8 mouse cellular contexts compared by ENCODE assay signal in the genomic region with DNA sequence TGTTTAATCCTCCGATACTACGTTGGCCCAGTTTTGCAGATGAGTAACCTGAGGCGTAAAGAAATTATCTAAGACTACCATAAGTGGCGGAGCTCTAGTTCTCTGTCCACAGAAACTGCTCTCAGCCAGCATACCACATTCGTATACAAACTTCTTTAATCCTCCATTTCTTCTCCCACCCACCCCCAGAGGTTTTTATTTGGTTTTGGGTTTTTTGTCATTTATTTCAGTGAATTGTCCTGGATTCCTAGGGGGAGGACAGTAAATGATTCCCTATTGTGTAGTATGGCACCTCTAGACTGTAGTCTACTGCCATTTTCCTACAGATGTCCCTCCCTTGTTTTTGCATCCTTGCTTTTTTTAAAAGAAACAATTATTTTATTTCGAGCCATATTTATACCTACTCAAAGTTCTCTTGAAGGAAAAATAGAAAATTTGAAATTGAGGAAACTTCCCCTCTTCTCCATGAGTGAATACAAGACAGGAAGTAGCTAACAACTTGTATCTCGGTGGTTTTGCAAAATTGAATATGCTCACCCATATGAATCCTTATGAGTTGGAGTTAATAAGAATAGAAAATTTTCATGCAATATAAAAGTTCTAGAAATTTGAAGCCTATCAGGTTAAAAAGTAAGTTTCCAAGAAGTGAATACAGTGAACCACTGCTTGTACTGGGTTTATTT. TPM values are rescaled to one million over a fixed set of nuclear protein-coding genes. Genes with fewer than 3 reads are reported as not detected.
DNase-seq lines count a peak whose midpoint lies in the region; ATAC-seq lines count a peak whose summit lies in the region.

No protein-coding gene starts in this region.

- H3K9me3 ChIP-seq in kidney, embryonic 15.5 days (replicated peaks) = no peaks in the 10 kb centered on the region
- no peaks in the 10 kb centered on the region for H3K9me3 ChIP-seq in forebrain, embryonic 16.5 days (ENCODE audit: control insufficient read depth, low read length)
- H3K9me3 ChIP-seq in midbrain, embryonic 10.5 days (replicated peaks) = no peaks in the 10 kb centered on the region

- H3K4me3 ChIP-seq in kidney, embryonic 15.5 days (replicated peaks) = peak overlapping the region; percentile 88
- H3K4me3 ChIP-seq in forebrain, embryonic 16.5 days (replicated peaks; ENCODE audit: low read length) = peak overlapping the region; percentile 62
- peak overlapping the region; percentile 84 for H3K4me3 ChIP-seq in midbrain, embryonic 10.5 days

- peak overlapping the region; percentile 65 for H3K4me2 ChIP-seq in kidney, embryonic 15.5 days
- peak overlapping the region; percentile 90 for H3K4me2 ChIP-seq in forebrain, embryonic 16.5 days (ENCODE audit: low read length)

- H3K9ac ChIP-seq in kidney, embryonic 15.5 days = peak overlapping the region; percentile 92
- H3K9ac ChIP-seq in forebrain, embryonic 16.5 days (replicated peaks; ENCODE audit: low read depth, low read length) = peak overlapping the region; percentile 82

- H3K27me3 ChIP-seq in kidney, embryonic 15.5 days = no peaks in the 10 kb centered on the region
- H3K27me3 ChIP-seq in forebrain, embryonic 16.5 days (replicated peaks; ENCODE audit: control insufficient read depth, insufficient read depth, low read length) = no peaks in the 10 kb centered on the region
- H3K27me3 ChIP-seq in midbrain, embryonic 10.5 days (ENCODE audit: low read depth, poor library complexity, severe bottlenecking) = no peaks in the 10 kb centered on the region

- peaks cover 8% of the 10 kb centered on the region; the same call in 1 of the 2 replicates for H3K36me3 ChIP-seq in kidney, embryonic 15.5 days
- no peaks in the 10 kb centered on the region for H3K36me3 ChIP-seq in forebrain, embryonic 16.5 days (ENCODE audit: control insufficient read depth, insufficient read depth)
- no peaks in the 10 kb centered on the region; the same call in 1 of the 2 replicates for H3K36me3 ChIP-seq in midbrain, embryonic 10.5 days

- H3K27ac ChIP-seq in kidney, embryonic 15.5 days = peak overlapping the region; percentile 94
- peak overlapping the region; percentile 89 for H3K27ac ChIP-seq in forebrain, embryonic 16.5 days (ENCODE audit: low read length)
- peak overlapping the region; percentile 93 for H3K27ac ChIP-seq in midbrain, embryonic 10.5 days (replicated peaks)

- ATAC-seq in kidney, embryonic 15.5 days (replicated peaks; ENCODE audit: low FRiP score) = no peak
- ATAC-seq in forebrain, embryonic 16.5 days = no peak
- ATAC-seq in monocyte, adult 5-6 weeks (replicated peaks; ENCODE audit: insufficient number of reproducible peaks, low FRiP score, low TSS enrichment, poor library complexity, severe bottlenecking) = no peak

- no peak for DNase-seq in kidney, adult 9 months
- peak; percentile 19 for DNase-seq in NIH3T3 (ENCODE audit: low read depth)
- DNase-seq in midbrain, embryonic 10.5 days (ENCODE audit: low spot score) = no peak
- no peak for DNase-seq in thymus, postnatal 14 days
- DNase-seq in ovary, postnatal 10 days (ENCODE audit: low spot score) = no peak

- WGBS in kidney, embryonic 15.5 days = 11% methylated on average over 7 of the region's 7 CpGs
- 18% methylated on average over 7 of the region's 7 CpGs for WGBS in forebrain, embryonic 16.5 days
- 21% methylated on average over 7 of the region's 7 CpGs for WGBS in midbrain, embryonic 10.5 days

- H3K4me1 ChIP-seq in kidney, embryonic 15.5 days = peaks cover 12% of the 10 kb centered on the region
- peaks cover 5% of the 10 kb centered on the region for H3K4me1 ChIP-seq in forebrain, embryonic 16.5 days (replicated peaks; ENCODE audit: control insufficient read depth, insufficient read depth, low read length)
- H3K4me1 ChIP-seq in midbrain, embryonic 10.5 days = peaks cover 21% of the 10 kb centered on the region

RNA-seq across cellular contexts. Expression of a gene that starts 0.7 kb away (rescaled TPM):
- 10.5 and 10.8 TPM in 2 replicates for polyA plus RNA-seq in kidney, embryonic 15.5 days (2015; fragmentation: Nextera tagmentation; extraction: Ambion mirVana)
- 2.1 and 2.4 TPM in 2 replicates for polyA plus RNA-seq in forebrain, embryonic 16.5 days (2015; fragmentation: Nextera tagmentation; extraction: Ambion mirVana)
- 2.7 and 3.9 TPM in 2 replicates for polyA plus RNA-seq in midbrain, embryonic 10.5 days (2016; fragmentation: Nextera tagmentation; extraction: Ambion mirVana)
- total RNA-seq in monocyte, adult 5-6 weeks (2017) = not detected in 3 replicates

RNA-seq across cellular contexts. Expression of a gene that starts 1.0 kb away (rescaled TPM):
- polyA plus RNA-seq in kidney, embryonic 15.5 days (2015; fragmentation: Nextera tagmentation; extraction: Ambion mirVana) = 49.8 and 54.4 TPM in 2 replicates
- 40.5 and 49.0 TPM in 2 replicates for polyA plus RNA-seq in forebrain, embryonic 16.5 days (2015; fragmentation: Nextera tagmentation; extraction: Ambion mirVana)
- polyA plus RNA-seq in midbrain, embryonic 10.5 days (2016; fragmentation: Nextera tagmentation; extraction: Ambion mirVana) = 47.3 and 49.9 TPM in 2 replicates
- total RNA-seq in monocyte, adult 5-6 weeks (2017) = 13.9 to 49.2 TPM (median 36.4 TPM) in 3 replicates
